Comparison of ENCODE assay signal across 15 mouse cellular contexts in genomic region chr1:38635596-38635995, GRCm38 (mm10).
"Had no signal": no experiment of that assay in that cellular context is flagged by ENCODE, and none has a peak within 500 bp of the region (broad histone marks: within the 10 kb centered on the region; RNA-seq: fewer than 3 reads in every experiment).

No protein-coding gene starts in this region.

- H3K4me3 ChIP-seq: layer of hippocampus, adult 2 months; liver, embryonic 13.5 days; megakaryocyte, embryonic 14.5 days; neural tube, embryonic 13.5 days had no signal

- H3K36me3 ChIP-seq: liver, embryonic 13.5 days; neural tube, embryonic 13.5 days had no signal

- H3K27ac ChIP-seq: layer of hippocampus, adult 2 months; liver, embryonic 13.5 days; macrophage; neural tube, embryonic 13.5 days; stomach, postnatal 0 days had no signal

- H3K9ac ChIP-seq: liver, embryonic 13.5 days; neural tube, embryonic 13.5 days had no signal

- DNase-seq: kidney, adult 9 months; kidney, postnatal 25 days; layer of hippocampus, adult 9-11 months; liver, embryonic 13.5 days; lung, adult 2 months; midbrain, embryonic 14.5 days; thymus, adult 2 months; thymus, postnatal 14 days; thymus, postnatal 4 days had no signal

- H3K4me2 ChIP-seq: liver, embryonic 13.5 days; midbrain, embryonic 11.5 days; neural tube, embryonic 13.5 days had no signal

- H3K4me1 ChIP-seq: liver, embryonic 13.5 days had no signal

- H3K9me3 ChIP-seq: liver, embryonic 13.5 days; megakaryocyte, embryonic 14.5 days; neural tube, embryonic 13.5 days had no signal
